Mouse (Mus musculus): ENCODE measurements around the gene Dhtkd1. TPM values are rescaled to one million over a fixed set of nuclear protein-coding genes. Genes with fewer than 3 reads are reported as not detected.

The Dhtkd1 gene
- polyA plus RNA-seq, 1 experiment from 2014 or later: 5.8 TPM

DNA sequence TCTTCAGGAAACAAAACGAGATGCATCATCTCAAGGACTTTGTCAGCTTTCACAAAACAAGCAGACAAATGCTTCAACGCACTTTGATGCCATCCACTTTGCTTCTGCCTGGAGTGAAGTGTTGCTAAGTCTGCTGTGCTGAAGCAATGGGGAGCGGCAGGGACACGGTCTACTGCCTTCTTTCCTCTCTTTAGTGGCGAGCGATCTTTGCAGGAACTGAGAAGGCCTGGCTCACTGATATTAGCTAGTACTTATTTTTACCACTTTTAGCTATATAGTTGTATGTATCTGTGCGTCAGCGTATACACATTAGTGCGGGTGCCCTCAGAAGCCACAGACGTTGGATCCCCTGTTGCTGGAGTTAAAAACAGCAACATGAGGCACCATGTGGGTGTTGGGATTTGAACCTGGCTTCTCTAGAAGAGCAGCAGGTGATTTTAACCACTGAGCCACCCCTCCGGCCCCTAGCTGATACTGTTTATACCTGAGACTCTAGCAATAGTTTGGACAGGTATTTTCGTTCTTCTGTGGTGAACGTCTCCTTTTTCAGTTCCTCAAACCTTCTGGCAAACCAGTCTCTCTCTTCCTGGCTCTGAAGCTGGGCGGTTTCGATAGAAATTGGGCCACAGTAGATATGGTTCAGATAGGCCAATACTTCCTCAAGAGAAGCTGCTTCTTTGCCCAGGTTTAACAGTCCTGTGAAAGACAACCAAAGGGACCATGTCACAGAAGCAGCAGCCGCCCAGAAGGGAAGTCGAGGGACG, 12.1 kb downstream of the Dhtkd1 start:
- H3K4me1 ChIP-seq: no peaks in the 10 kb centered on the region
- no peak overlapping the region for H3K27ac ChIP-seq
- H3K4me3 ChIP-seq: no peak overlapping the region
- peaks cover 28% of the 10 kb centered on the region for H3K36me3 ChIP-seq
- WGBS: 92% methylated on average over 18 of the region's 18 CpGs
- H3K27me3 ChIP-seq: no peaks in the 10 kb centered on the region
- no peak overlapping the region for H3K9ac ChIP-seq
- H3K9me3 ChIP-seq: no peaks in the 10 kb centered on the region
- ATAC-seq (ENCODE audit: insufficient number of reproducible peaks, insufficient read depth, low FRiP score, low TSS enrichment): no peak
- no peak overlapping the region for H3K4me2 ChIP-seq (replicated peaks)

DNA sequence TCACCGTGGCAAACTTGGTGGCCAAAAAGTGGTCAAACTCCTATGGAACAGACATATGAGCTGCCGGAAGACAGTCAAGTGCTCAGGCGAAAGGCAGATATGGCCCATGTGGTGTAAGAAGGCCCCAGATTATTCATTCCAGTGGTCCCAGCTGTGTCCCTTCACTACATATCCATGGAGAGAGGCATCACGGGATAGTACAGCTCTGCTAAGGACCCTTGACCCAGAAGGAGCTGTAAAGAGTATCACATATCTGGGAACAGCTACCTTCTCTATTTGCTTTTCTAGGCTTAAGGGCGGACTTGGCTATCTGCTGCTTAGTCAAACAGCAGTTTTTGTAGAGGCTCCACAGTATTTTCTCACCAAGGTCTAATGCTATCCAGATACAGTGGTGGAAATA, 12.8 kb downstream of the Dhtkd1 start:
- Histone ChIP-seq H3K27me3 (no peaks in the 10 kb centered on the region), H3K4me3 (no peak overlapping the region), H3K4me1 (no peaks in the 10 kb centered on the region), H3K27ac (no peak overlapping the region), H3K9ac (no peak overlapping the region), H3K9me3 (no peaks in the 10 kb centered on the region), H3K36me3 (peaks cover 28% of the 10 kb centered on the region), H3K4me2 (replicated peaks) (no peak overlapping the region)
- WGBS: 85% methylated on average over 5 of the region's 5 CpGs
- no peak for ATAC-seq (ENCODE audit: insufficient number of reproducible peaks, insufficient read depth, low FRiP score, low TSS enrichment)

DNA sequence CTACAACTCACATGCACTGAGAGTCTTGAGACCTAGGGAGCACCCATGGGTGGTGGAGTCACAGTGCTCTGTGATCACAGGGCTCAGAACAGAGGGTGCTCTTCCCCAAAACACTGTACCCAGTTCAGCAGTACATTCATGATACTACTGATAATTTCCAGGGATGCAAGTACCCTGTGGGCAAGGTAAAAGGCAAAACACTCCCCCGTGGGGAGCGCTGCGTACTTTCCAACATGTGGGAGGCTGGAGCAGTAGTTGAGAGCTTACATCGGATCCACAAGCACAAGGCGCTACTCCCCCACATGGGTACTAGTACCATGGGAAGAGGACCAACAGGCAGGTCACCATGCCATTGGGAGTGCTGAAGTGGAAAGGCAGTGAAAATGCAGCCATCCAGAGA, 15.1 kb downstream of the Dhtkd1 start:
- Histone ChIP-seq H3K4me2 (replicated peaks) (no peak overlapping the region), H3K9me3 (no peaks in the 10 kb centered on the region), H3K4me3 (no peak overlapping the region), H3K36me3 (peaks cover 28% of the 10 kb centered on the region), H3K27ac (no peak overlapping the region), H3K27me3 (no peaks in the 10 kb centered on the region), H3K9ac (no peak overlapping the region), H3K4me1 (no peaks in the 10 kb centered on the region)
- 91% methylated on average over 5 of the region's 5 CpGs for WGBS
- ATAC-seq (ENCODE audit: insufficient number of reproducible peaks, insufficient read depth, low FRiP score, low TSS enrichment): no peak

DNA sequence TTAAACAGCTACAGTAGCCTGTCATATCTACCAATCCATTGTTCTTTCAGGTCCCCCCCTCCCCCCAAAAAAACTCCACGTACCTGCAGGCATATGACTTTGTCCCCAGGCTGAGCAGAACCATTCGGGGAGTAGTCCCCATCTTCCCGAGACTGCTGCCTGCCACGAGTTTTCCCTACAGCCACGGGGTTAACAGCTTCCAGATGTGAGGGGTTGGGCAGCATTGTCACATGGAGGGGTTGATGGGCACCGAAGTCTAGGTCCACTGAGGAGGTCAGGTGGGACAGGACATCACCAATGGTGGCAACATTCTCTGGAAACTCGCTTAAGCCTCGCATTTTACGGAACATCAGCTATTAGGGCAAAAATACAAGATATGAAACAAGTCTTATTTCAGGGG, 18.8 kb downstream of the Dhtkd1 start:
- Histone ChIP-seq H3K27me3 (no peaks in the 10 kb centered on the region), H3K4me1 (no peaks in the 10 kb centered on the region), H3K4me3 (no peak overlapping the region), H3K36me3 (peaks cover 14% of the 10 kb centered on the region), H3K4me2 (replicated peaks) (no peak overlapping the region), H3K27ac (no peak overlapping the region), H3K9me3 (no peaks in the 10 kb centered on the region), H3K9ac (no peak overlapping the region)
- 44% methylated on average over 9 of the region's 9 CpGs for WGBS
- ATAC-seq (ENCODE audit: insufficient number of reproducible peaks, insufficient read depth, low FRiP score, low TSS enrichment): no peak

DNA sequence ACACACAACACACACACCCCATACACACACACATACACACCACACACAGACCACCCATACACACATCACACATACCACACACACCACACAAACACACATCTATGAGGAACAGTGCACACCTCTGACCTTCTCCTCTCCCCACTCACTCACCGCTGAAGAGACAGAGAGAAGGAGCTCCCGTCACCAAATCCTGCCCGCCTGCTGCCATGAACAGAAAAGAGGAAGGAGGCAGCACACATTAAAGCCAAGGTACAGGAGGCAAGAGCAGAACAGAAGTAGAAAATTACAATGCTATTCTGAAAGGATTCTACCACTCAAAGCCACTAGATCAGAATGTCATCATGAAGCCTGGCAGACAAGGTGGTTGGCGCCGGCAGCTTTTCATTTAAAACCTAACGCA, 19.8 kb downstream of the Dhtkd1 start:
- 94% methylated on average over 6 of the region's 6 CpGs for WGBS
- Histone ChIP-seq H3K36me3 (peaks cover 15% of the 10 kb centered on the region), H3K9me3 (no peaks in the 10 kb centered on the region), H3K9ac (0 out of 2 replicates have a peak overlapping the region, but pooled peaks have one; percentile 25), H3K4me2 (replicated peaks) (no peak overlapping the region), H3K27me3 (no peaks in the 10 kb centered on the region), H3K4me3 (no peak overlapping the region), H3K4me1 (no peaks in the 10 kb centered on the region), H3K27ac (no peak overlapping the region)
- ATAC-seq (ENCODE audit: insufficient number of reproducible peaks, insufficient read depth, low FRiP score, low TSS enrichment): 0 out of 2 replicates have a peak, but pooled peaks have one; percentile 22

DNA sequence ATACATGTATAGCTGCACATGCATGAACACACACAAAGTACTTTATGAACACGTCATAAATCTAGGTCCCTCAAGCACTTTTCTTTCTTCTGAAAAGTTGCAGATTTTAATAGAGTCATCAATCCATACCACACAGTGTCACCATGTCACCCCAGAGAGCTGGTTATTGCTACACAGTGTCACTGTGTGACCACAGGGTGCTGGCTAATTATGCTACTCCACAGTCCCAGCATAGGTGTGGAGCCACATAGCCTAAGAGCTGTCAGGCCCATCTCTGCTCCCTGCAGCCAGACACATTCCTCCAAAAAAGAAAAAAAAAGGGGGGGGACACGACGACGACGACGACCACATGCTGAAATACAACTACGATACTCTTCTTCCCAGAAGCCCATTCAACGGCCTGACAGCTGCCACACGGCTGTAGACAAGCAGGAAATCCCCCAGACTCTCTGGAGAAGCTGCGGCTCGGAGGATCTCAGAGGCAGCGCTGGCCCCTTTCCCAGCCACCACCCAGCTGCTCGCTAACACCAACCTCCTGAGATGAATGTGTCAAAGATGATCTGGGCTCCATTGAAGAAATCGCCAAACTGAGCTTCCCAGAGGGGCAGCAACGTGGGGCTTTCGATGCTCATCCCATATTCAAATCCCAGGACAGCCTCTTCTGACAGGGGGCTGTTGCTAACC, 31.2 kb downstream of the Dhtkd1 start:
- Histone ChIP-seq H3K4me2 (replicated peaks) (no peak overlapping the region), H3K4me1 (no peaks in the 10 kb centered on the region), H3K27ac (no peak overlapping the region), H3K9me3 (no peaks in the 10 kb centered on the region), H3K9ac (no peak overlapping the region), H3K36me3 (peaks cover 18% of the 10 kb centered on the region), H3K27me3 (no peaks in the 10 kb centered on the region), H3K4me3 (no peak overlapping the region)
- no peak for ATAC-seq (ENCODE audit: insufficient number of reproducible peaks, insufficient read depth, low FRiP score, low TSS enrichment)
- 71% methylated on average over 16 of the region's 16 CpGs for WGBS

DNA sequence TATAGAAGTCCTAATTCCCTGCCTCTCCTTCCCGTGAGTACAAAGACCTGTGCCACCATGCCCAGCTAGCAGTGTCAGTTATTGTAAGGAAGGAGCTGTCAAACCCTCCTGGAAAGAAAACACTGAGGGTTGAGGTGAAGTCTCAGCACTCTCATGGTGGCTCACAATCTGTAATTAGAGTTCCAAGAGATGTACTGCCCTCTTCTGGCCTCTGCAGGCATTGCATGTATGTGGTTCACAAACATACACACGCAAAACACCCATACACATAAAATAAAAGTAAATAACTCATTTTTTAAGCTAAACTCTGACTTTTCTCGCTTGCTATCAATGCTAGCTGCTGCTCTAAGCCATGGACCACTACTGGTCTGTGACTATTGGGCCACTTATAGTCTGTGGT, 36.0 kb downstream of the Dhtkd1 start:
- Histone ChIP-seq H3K27me3 (no peaks in the 10 kb centered on the region), H3K36me3 (peaks cover 26% of the 10 kb centered on the region), H3K4me3 (no peak overlapping the region), H3K9me3 (no peaks in the 10 kb centered on the region), H3K27ac (no peak overlapping the region), H3K4me1 (no peaks in the 10 kb centered on the region), H3K4me2 (replicated peaks) (no peak overlapping the region), H3K9ac (no peak overlapping the region)
- no peak for ATAC-seq (ENCODE audit: insufficient number of reproducible peaks, insufficient read depth, low FRiP score, low TSS enrichment)
- 52% methylated on average over 3 of the region's 3 CpGs for WGBS

DNA sequence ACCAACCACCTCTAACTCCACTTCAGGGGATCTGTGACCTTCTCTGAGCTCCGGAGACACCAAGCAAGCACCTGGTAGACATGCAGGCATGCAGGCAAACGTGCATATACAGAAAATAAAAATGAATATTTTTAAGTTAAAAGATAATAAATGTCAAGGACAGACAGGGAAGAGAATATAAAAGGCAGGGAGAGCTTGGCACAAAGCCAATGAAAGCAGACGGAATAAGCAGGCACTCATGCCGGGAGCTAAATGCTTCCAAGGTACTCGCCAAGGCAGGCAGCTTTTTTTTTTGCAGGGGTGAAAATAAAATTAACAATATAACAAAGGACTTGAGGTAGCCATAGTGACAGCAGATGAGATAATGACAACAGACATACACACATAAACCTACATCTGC, 36.5 kb downstream of the Dhtkd1 start:
- WGBS: 51% methylated on average over 5 of the region's 5 CpGs
- H3K4me1 ChIP-seq: no peaks in the 10 kb centered on the region
- H3K27me3 ChIP-seq: no peaks in the 10 kb centered on the region
- no peak for ATAC-seq (ENCODE audit: insufficient number of reproducible peaks, insufficient read depth, low FRiP score, low TSS enrichment)
- H3K27ac ChIP-seq: no peak overlapping the region
- H3K4me2 ChIP-seq (replicated peaks): no peak overlapping the region
- H3K9me3 ChIP-seq: no peaks in the 10 kb centered on the region
- no peak overlapping the region for H3K9ac ChIP-seq
- peaks cover 27% of the 10 kb centered on the region for H3K36me3 ChIP-seq
- H3K4me3 ChIP-seq: no peak overlapping the region

DNA sequence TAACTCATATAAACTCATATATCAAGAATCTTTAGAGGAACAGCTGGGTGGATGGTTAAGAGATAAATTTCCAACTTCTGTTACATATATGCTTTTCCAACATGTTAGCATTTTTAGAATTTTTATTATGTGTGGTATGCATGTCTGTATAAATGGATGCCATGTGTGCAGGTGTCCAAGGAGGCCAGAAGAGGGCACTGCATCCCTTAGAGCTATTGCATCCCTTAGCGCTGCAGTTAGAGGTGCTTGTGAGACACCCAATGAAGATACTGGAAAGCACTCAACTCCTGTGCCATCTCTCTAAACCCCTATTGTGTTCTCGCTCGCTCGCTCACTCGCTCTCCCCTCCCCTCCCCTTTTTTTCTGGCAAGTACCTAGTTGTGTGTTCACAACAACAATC, 42.4 kb downstream of the Dhtkd1 start:
- H3K9ac ChIP-seq: no peak overlapping the region
- H3K4me3 ChIP-seq: no peak overlapping the region
- no peaks in the 10 kb centered on the region for H3K4me1 ChIP-seq
- ATAC-seq (ENCODE audit: insufficient number of reproducible peaks, insufficient read depth, low FRiP score, low TSS enrichment): no peak
- no peaks in the 10 kb centered on the region for H3K9me3 ChIP-seq
- 64% methylated on average over 5 of the region's 5 CpGs for WGBS
- H3K27ac ChIP-seq: no peak overlapping the region
- H3K4me2 ChIP-seq (replicated peaks): no peak overlapping the region
- no peaks in the 10 kb centered on the region for H3K27me3 ChIP-seq
- peaks cover 24% of the 10 kb centered on the region; the same call in 1 of the 2 replicates for H3K36me3 ChIP-seq

DNA sequence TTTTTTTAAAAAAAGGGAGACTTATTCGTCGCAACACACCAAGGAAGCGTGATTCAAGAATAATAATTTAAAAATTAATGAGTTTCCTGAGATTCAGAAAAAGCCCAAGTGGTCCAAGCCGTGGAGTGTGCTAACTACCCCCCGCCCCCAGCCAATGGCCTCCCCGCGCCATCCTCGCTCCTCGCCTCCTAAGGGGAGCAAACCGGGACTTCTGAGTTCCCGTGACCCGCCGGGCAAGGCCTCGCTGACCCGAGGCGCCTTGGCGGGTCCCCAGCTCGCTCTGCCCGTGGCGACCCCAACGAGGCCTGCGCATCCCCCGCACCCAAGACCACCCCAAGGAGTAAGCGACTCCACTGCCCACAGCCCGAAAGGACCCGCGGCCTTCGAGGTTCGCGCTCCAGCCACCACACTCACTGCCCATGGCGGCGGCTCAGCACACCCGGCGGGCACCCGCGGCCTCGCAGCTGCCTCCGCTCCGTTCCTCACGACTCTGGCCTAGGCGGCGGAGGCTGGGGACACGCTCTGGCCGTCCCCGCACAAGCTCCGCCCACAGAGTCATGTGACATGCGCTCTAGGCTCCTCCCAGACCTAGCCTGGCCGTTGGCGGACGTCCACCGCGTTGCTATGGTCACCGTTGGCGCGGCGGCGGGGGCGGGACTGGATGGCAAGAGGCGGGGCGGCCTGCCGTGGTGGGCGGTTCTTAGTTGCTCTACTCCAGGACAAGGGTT, 47.6 kb downstream of the Dhtkd1 start, which contains the start of gene Sec61a2:
Gene Sec61a2, minus strand, starts transcription at position 590 of the 728 bp plus-strand sequence.
- Histone ChIP-seq H3K9me3 (no peaks in the 10 kb centered on the region), H3K4me2 (replicated peaks) (peak within 1 kb of the TSS; percentile 57), H3K4me3 (peak within 1 kb of the TSS; percentile 90), H3K27ac (peak within 1 kb of the TSS; percentile 80), H3K9ac (peak within 1 kb of the TSS; percentile 91), H3K27me3 (no peaks in the 10 kb centered on the region), H3K36me3 (peaks cover 27% of the 10 kb centered on the region), H3K4me1 (peaks cover 3% of the 10 kb centered on the region; the same call in 1 of the 2 replicates)
- ATAC-seq (ENCODE audit: insufficient number of reproducible peaks, insufficient read depth, low FRiP score, low TSS enrichment): peak; percentile 97
- under 1% methylated on average over 62 of the region's 62 CpGs for WGBS

DNA sequence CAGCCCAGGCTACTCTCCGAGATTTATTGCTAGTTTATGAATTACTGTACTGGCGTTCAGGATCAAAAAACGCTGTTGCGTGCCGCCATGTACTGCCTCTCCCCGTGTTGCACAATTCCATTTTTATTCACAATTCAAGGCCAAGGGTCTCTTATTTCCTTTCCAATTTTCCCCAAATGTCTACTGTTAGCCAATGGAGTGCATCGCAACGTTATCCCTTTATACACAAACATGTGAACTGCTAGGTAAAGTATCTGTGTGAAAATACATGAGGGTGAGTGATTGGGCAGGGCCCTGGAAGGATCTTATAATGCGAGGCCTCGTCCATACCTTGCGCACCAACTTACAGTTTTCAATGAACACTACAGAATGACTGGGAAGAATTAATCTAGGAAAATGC, 48.3 kb downstream of the Dhtkd1 start:
- 43% methylated on average over 11 of the region's 11 CpGs for WGBS
- Histone ChIP-seq H3K36me3 (peaks cover 27% of the 10 kb centered on the region), H3K4me3 (peak overlapping the region; percentile 90), H3K27ac (no peak overlapping the region), H3K4me1 (peaks cover 3% of the 10 kb centered on the region; the same call in 1 of the 2 replicates), H3K9ac (peak overlapping the region; percentile 91; the same call in 1 of the 2 replicates), H3K4me2 (replicated peaks) (peak overlapping the region; percentile 57), H3K27me3 (no peaks in the 10 kb centered on the region), H3K9me3 (no peaks in the 10 kb centered on the region)
- ATAC-seq (ENCODE audit: insufficient number of reproducible peaks, insufficient read depth, low FRiP score, low TSS enrichment): no peak

Measured in embryonic facial prominence, embryonic 12.5 days (tissue).